Mouse (Mus musculus) embryonic facial prominence, embryonic 15.5 days (tissue): ENCODE measurements around the gene Gdf3. TPM values are rescaled to one million over a fixed set of nuclear protein-coding genes. Genes with fewer than 3 reads are reported as not detected.
"Not testable (repeated sequence)": the region's sequence is repeated elsewhere in the genome, so short reads cannot be mapped to it uniquely, and the experiment has no call there.

Experiments
- ATAC-seq: fragments of 200-750 bp; cut with Nextera tagmentation; 2 replicates; pipeline ENCODE4 v1.8.0; 2017; ENCODE audit warnings: low read depth, moderate TSS enrichment; ENCODE audit not compliant: insufficient number of reproducible peaks, low FRiP score, low TSS enrichment
- H3K27ac ChIP-seq: fragments of 300-500 bp; sonication (generic); replicated peaks from 2 replicates; pipeline ENCODE4 v1.5.1; 2015; ENCODE audit warnings: mild to moderate bottlenecking, inconsistent platforms
- H3K27me3 ChIP-seq: fragments of 300-500 bp; sonication (generic); 2 replicates; pipeline ENCODE4 v1.6.1; 2015; ENCODE audit warnings: inconsistent platforms
- H3K36me3 ChIP-seq: fragments of 300-500 bp; sonication (generic); 2 replicates; pipeline ENCODE4 v1.6.1; 2015; ENCODE audit warnings: mild to moderate bottlenecking, inconsistent platforms
- H3K4me1 ChIP-seq: fragments of 300-500 bp; sonication (generic); 2 replicates; pipeline ENCODE4 v1.6.1; 2015; ENCODE audit warnings: inconsistent platforms
- H3K4me2 ChIP-seq: fragments of 300-500 bp; sonication (generic); replicated peaks from 2 replicates; pipeline ENCODE4 v1.6.1; 2015; ENCODE audit warnings: mild to moderate bottlenecking, inconsistent platforms
- H3K4me3 ChIP-seq: fragments of 300-500 bp; sonication (generic); replicated peaks from 2 replicates; pipeline ENCODE4 v1.5.1; 2015; ENCODE audit warnings: mild to moderate bottlenecking, inconsistent platforms
- H3K9ac ChIP-seq: fragments of 300-500 bp; sonication (generic); 2 replicates; pipeline ENCODE4 v1.6.1; 2015; ENCODE audit warnings: inconsistent platforms
- H3K9me3 ChIP-seq: fragments of 300-500 bp; sonication (generic); replicated peaks from 2 replicates; pipeline ENCODE4 v1.6.1; 2016; ENCODE audit warnings: inconsistent platforms
- whole genome bisulfite sequencing: fragments of 180-500 bp; shearing (Covaris S2); methylation state at CpG from one replicate; pipeline ENCODE4 v1.1.7; 2015; 5-methylcytosine and 5-hydroxymethylcytosine counted together
- polyA plus RNA-seq: library from polyadenylated mRNA; unstranded; fragments of >200 nt; fragmentation: Nextera tagmentation; extraction: Ambion mirVana; gene quantifications from 2 replicates; pipeline ENCODE4 v1.2.1, GENCODE M21; 2015

Gdf3 gene
- polyA plus RNA-seq, 1 experiment from 2014 or later = 0.15 TPM

DNA sequence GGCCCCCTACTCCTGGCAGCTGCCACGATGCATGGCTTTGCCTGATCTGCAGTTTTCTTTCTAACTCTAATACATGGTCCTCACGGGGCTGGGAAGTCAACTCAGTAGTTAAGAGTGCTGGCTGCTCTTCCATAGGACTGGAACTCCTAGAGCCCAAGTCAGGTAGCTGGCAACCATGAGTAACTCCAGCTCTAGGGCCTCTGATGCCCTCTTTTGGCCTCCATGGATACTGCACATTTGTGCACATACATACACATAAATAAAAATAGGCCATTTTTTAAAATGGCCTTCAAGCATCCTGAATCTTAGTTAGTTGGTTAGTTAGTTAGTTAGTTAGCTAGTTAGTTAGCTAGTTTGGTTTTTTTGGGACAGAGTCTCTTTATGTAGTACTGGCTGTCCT is 17.0 kb downstream of the Gdf3 start:
- no peaks in the 10 kb centered on the region for H3K27me3 ChIP-seq
- WGBS = 81% methylated on average over 2 of the region's 2 CpGs

GRCm38 (mm10) chr6:122591027-122591758 is 18.7 kb downstream of the Gdf3 start:
- Histone ChIP-seq H3K36me3 (no peaks in the 10 kb centered on the region), H3K27ac (no peak overlapping the region), H3K4me2 (no peak overlapping the region), H3K4me3 (no peak overlapping the region), H3K4me1 (no peaks in the 10 kb centered on the region), H3K9me3 (no peaks in the 10 kb centered on the region), H3K27me3 (no peaks in the 10 kb centered on the region), H3K9ac (no peak overlapping the region)
- 82% methylated on average over 13 of the region's 13 CpGs for WGBS
- ATAC-seq = no peak

More for the DNA sequence above, 17.0 kb downstream of the Gdf3 start:
- ATAC-seq = no peak
- Histone ChIP-seq H3K9me3 (no peaks in the 10 kb centered on the region), H3K9ac (no peak overlapping the region), H3K4me2 (no peak overlapping the region), H3K36me3 (no peaks in the 10 kb centered on the region), H3K4me1 (no peaks in the 10 kb centered on the region), H3K4me3 (no peak overlapping the region), H3K27ac (no peak overlapping the region)

DNA sequence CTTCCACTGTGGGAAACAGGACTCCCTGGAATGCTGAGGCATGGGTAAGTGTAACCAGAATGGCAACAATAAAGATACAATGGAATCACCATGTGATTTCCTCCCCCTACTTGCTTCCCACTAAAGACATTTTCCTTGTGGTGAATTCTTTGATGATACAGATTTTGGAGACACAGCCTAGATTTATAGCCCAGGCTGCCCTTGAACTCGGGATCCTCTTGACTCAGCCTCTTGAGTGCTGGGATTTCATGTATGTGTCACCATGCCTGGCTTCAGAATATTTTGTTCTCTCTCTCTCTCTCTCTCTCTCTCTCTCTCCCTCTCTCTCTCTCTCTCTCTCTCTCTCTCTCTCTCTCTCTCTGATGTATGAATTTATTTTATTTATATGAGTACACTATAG is 30.8 kb downstream of the Gdf3 start:
- no peaks in the 10 kb centered on the region for H3K9me3 ChIP-seq
- H3K4me2 ChIP-seq = no peak overlapping the region
- H3K27ac ChIP-seq = no peak overlapping the region
- 76% methylated on average over 1 of the region's 1 CpGs for WGBS
- H3K27me3 ChIP-seq = no peaks in the 10 kb centered on the region
- no peak for ATAC-seq
- no peaks in the 10 kb centered on the region for H3K4me1 ChIP-seq
- no peaks in the 10 kb centered on the region for H3K36me3 ChIP-seq
- H3K9ac ChIP-seq = no peak overlapping the region
- H3K4me3 ChIP-seq = no peak overlapping the region

DNA sequence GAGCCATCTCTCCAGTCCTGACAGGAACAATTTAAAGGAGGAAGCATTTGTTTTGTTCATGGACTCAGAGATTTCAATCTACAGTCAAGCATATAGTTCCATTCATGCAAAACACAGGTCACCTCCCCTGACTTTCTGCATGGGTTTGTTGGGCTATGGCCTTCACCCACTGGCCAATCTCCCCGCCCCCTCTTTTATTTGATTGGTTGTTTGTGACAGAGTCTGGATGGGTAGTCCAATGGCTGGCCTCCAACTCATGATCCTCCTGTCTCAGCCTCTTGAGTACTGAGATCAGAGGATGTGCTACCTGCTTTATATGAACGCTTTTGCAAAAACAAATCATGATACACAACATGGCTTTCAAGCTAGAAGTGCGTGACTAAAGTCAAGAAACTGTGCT is 32.9 kb downstream of the Gdf3 start:
- H3K27ac ChIP-seq = no peak overlapping the region
- WGBS = 83% methylated on average over 3 of the region's 3 CpGs
- no peak overlapping the region for H3K9ac ChIP-seq
- H3K4me1 ChIP-seq = no peaks in the 10 kb centered on the region
- H3K27me3 ChIP-seq = no peaks in the 10 kb centered on the region; the same call in 1 of the 2 replicates
- H3K36me3 ChIP-seq = no peaks in the 10 kb centered on the region
- H3K4me3 ChIP-seq = no peak overlapping the region
- H3K4me2 ChIP-seq = no peak overlapping the region
- no peak for ATAC-seq
- H3K9me3 ChIP-seq = no peaks in the 10 kb centered on the region

- H3K4me1 ChIP-seq, H3K4me3 ChIP-seq, ATAC-seq, H3K4me2 ChIP-seq, H3K36me3 ChIP-seq, H3K27me3 ChIP-seq, H3K9me3 ChIP-seq, H3K27ac ChIP-seq, H3K9ac ChIP-seq: not testable (repeated sequence)
- 90% methylated on average over 1 of the region's 1 CpGs for WGBS
Observed at GRCm38 (mm10) chr6:122575037-122575436, 34.9 kb downstream of the Gdf3 start.

- no peaks in the 10 kb centered on the region for H3K36me3 ChIP-seq
- H3K4me1 ChIP-seq = no peaks in the 10 kb centered on the region
- WGBS = 78% methylated on average over 3 of the region's 3 CpGs
- H3K9ac ChIP-seq = no peak overlapping the region
- no peak overlapping the region for H3K4me3 ChIP-seq
- no peak overlapping the region for H3K27ac ChIP-seq
- no peaks in the 10 kb centered on the region for H3K9me3 ChIP-seq
- ATAC-seq = no peak
- H3K4me2 ChIP-seq = no peak overlapping the region
- no peaks in the 10 kb centered on the region; the same call in 1 of the 2 replicates for H3K27me3 ChIP-seq
Observed at GRCm38 (mm10) chr6:122571617-122571959, 38.3 kb downstream of the Gdf3 start.

DNA sequence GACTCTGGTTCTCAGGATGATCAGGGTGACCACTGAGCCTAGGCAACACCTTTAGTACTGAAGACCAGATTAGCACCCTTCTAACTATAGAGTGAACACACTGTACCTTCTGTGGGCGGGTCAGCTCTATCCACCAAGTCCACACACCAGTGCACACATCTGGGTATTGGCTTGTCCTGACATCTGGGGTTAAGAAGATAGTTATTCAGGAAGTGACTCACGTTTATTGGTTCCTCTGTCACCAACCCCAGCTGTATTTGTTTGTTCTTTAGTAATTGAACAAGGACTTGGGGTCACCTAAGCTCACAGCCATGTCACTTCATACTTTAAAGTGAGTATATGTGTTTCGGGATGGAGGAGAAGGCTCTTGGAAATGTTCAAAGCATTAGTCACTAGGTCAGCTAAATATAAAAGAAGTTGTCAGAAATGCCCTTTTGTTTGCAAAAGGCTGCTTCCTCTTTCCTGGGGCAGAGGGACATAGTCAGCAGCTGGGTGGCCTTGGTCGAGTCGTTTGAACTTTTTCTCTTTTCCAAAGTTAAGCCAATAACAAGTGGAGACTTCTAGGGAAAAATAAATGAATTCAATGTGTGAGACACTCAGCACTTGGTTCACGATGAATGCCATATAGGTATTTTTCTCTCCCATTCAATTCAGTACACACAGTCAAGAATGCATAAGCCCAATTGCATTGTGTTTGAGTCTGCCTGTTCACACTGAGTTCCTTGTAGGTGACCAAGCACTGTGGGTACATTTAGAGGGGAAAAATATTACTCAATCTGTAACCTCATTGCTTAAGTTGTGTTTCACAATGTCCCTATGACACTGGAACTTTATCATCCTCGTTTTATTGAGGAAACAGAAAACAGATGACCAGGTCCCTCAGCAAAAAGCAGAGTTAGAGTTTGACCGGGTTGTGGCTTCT is 38.9 kb downstream of the Gdf3 start:
- H3K27me3 ChIP-seq = no peaks in the 10 kb centered on the region; the same call in 1 of the 2 replicates
- H3K9ac ChIP-seq = no peak overlapping the region
- no peaks in the 10 kb centered on the region for H3K4me1 ChIP-seq
- WGBS = 49% methylated on average over 8 of the region's 8 CpGs
- no peak for ATAC-seq
- H3K9me3 ChIP-seq = no peaks in the 10 kb centered on the region
- H3K27ac ChIP-seq = no peak overlapping the region
- no peak overlapping the region for H3K4me3 ChIP-seq
- H3K4me2 ChIP-seq = no peak overlapping the region
- H3K36me3 ChIP-seq = no peaks in the 10 kb centered on the region

DNA sequence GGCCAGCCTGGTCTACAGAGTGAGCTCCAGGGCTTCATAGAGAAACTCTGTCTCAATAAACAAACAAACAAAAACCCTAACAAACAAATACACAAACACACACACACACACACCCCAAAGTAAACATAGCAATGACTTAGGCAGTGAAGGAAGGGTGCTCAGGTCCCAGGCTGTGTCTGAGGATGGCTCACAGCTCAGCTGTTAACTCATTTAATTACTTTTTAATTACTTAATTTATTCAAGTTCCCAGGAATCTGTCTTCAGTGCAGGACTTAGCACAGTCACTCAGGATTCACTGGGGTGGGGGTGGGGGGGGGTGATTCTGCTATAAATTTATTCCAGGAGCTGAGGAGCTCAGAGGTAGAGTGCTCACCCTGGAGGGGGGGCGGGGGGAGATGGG is 40.1 kb downstream of the Gdf3 start:
- H3K4me1 ChIP-seq = no peaks in the 10 kb centered on the region
- no peak overlapping the region for H3K27ac ChIP-seq
- H3K36me3 ChIP-seq = no peaks in the 10 kb centered on the region
- no peaks in the 10 kb centered on the region for H3K9me3 ChIP-seq
- no peaks in the 10 kb centered on the region; the same call in 1 of the 2 replicates for H3K27me3 ChIP-seq
- H3K9ac ChIP-seq = no peak overlapping the region
- ATAC-seq = no peak
- 78% methylated on average over 1 of the region's 1 CpGs for WGBS
- H3K4me3 ChIP-seq = no peak overlapping the region
- H3K4me2 ChIP-seq = no peak overlapping the region

GRCm38 (mm10) chr6:122569113-122569512 is 40.8 kb downstream of the Gdf3 start:
- no peaks in the 10 kb centered on the region for H3K9me3 ChIP-seq
- H3K4me3 ChIP-seq = no peak overlapping the region
- WGBS = 50% methylated on average over 5 of the region's 5 CpGs
- H3K4me1 ChIP-seq = no peaks in the 10 kb centered on the region
- no peak overlapping the region for H3K4me2 ChIP-seq
- no peaks in the 10 kb centered on the region; the same call in 1 of the 2 replicates for H3K27me3 ChIP-seq
- no peak overlapping the region for H3K27ac ChIP-seq
- no peaks in the 10 kb centered on the region for H3K36me3 ChIP-seq
- no peak for ATAC-seq
- H3K9ac ChIP-seq = no peak overlapping the region

GRCm38 (mm10) chr6:122565070-122565784 is 44.7 kb downstream of the Gdf3 start:
- Histone ChIP-seq H3K4me2 (no peak overlapping the region), H3K27me3 (0 out of 2 replicates have a peak, but pooled peaks cover 4% of the 10 kb centered on the region), H3K4me3 (no peak overlapping the region), H3K9me3 (no peaks in the 10 kb centered on the region), H3K9ac (no peak overlapping the region), H3K27ac (no peak overlapping the region), H3K36me3 (no peaks in the 10 kb centered on the region), H3K4me1 (0 out of 2 replicates have a peak, but pooled peaks cover 5% of the 10 kb centered on the region)
- 85% methylated on average over 9 of the region's 9 CpGs for WGBS
- no peak for ATAC-seq

DNA sequence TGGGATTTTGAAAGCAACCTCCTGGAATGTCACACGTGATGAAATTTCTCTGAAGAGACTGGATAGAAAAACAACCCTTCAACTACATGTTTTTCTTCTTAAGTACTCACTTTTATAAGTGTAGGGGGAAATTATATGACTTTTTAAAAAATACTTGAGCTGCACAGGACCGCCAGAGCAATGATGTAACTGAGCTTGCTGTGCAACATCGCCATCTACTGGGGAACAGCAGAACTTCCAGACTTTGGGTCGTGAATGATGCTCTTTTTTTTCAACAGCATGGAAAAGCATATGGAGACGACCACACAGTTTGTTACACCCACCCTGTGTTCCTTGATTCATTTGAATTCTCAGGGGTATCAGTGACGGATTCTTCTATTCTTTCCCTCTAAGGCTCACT is 47.4 kb downstream of the Gdf3 start:
- Histone ChIP-seq H3K4me2 (no peak overlapping the region), H3K27me3 (0 out of 2 replicates have a peak, but pooled peaks cover 4% of the 10 kb centered on the region), H3K4me3 (no peak overlapping the region), H3K27ac (no peak overlapping the region), H3K36me3 (no peaks in the 10 kb centered on the region), H3K9ac (no peak overlapping the region), H3K4me1 (0 out of 2 replicates have a peak, but pooled peaks cover 5% of the 10 kb centered on the region), H3K9me3 (no peaks in the 10 kb centered on the region)
- no peak for ATAC-seq
- WGBS = 2% methylated on average over 6 of the region's 6 CpGs
